1 mouse cellular context compared by ENCODE assay signal in the genomic region with DNA sequence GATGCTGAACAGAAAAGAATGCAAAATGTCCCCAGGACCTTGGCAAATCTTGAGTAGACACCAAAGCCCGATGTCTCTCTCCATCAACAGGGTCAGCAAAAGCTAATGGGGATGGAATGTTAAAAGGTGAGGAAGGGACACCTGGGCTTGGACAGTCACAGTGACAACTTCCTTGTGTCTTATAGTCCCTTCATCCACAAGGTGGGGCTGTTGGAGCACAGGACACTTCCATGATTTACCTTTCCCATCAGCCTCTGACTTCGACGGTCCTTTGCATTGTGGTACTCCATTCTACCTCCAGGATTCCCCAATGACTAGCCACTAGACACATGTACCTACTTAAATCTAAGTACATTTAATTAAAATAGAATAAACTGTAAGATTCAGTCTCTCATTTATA.
TF ChIP-seq lines count a peak whose summit lies in the region.

No protein-coding gene starts in this region.

TF ChIP-seq in CH12.LX, 34 proteins besides CTCF, POLR2A, EP300 and RAD21:
- TF ChIP-seq TCF12 (IDR thresholded peaks at IDR 0.05; ENCODE audit: low read depth, low read length): no peak
- no peak; the same call in 1 of the 2 replicates for TF ChIP-seq SMC3 (IDR thresholded peaks at IDR 0.05; ENCODE audit: low read depth, low read length)
- no peak for TF ChIP-seq ZNF384 (IDR thresholded peaks at IDR 0.05; ENCODE audit: low read depth, low read length)
- no peak for TF ChIP-seq JUN (IDR thresholded peaks at IDR 0.05; ENCODE audit: insufficient read depth, low read depth, low read length)
- no peak for TF ChIP-seq ZMIZ1 (IDR thresholded peaks at IDR 0.05; ENCODE audit: low read depth, low read length)
- TF ChIP-seq JUND (conservative IDR thresholded peaks at IDR 0.05; ENCODE audit: low read depth, low read length): no peak
- TF ChIP-seq ELF1 (IDR thresholded peaks at IDR 0.05; ENCODE audit: low read depth, low read length): no peak
- TF ChIP-seq E2F4 (IDR thresholded peaks at IDR 0.05; ENCODE audit: insufficient replicate concordance, low read depth, low read length): no peak
- no peak for TF ChIP-seq RCOR1 (conservative IDR thresholded peaks at IDR 0.05; ENCODE audit: low read depth, low read length)
- TF ChIP-seq KAT2A (IDR thresholded peaks at IDR 0.05; ENCODE audit: insufficient replicate concordance, low read length): no peak
